Mouse (Mus musculus): ENCODE measurements around the gene Dclk1.
A peak's percentile ranks its signal among the peaks of the same experiment; 100 is the strongest.
"Not testable (repeated sequence)": the region's sequence is repeated elsewhere in the genome, so short reads cannot be mapped to it uniquely, and the experiment has no call there.

Gene Dclk1

GRCm38 (mm10) chr3:55241730-55242421 lies at the start of gene Dclk1:
Gene Dclk1, plus strand, starts transcription at chr3:55242364.
- no peak for DNase-seq (ENCODE audit: low spot score in 2 of 2)

GRCm38 (mm10) chr3:55193351-55193750 lies 48.8 kb upstream of the Dclk1 start:
- DNase-seq (ENCODE audit: low spot score in 2 of 2), result no peak

- DNase-seq (ENCODE audit: low spot score in 2 of 2), result no peak
Measured at GRCm38 (mm10) chr3:55194792-55195191, 47.4 kb upstream of the Dclk1 start.

GRCm38 (mm10) chr3:55195581-55196327 lies 46.4 kb upstream of the Dclk1 start:
- DNase-seq (ENCODE audit: low spot score in 2 of 2), result no peak

- no peak for DNase-seq (ENCODE audit: low spot score in 2 of 2)
Measured at GRCm38 (mm10) chr3:55196328-55196710, 45.8 kb upstream of the Dclk1 start.

- not testable (repeated sequence) for DNase-seq (ENCODE audit: low spot score in 2 of 2)
Measured at GRCm38 (mm10) chr3:55203621-55204020, 38.5 kb upstream of the Dclk1 start.

- no peak for DNase-seq (ENCODE audit: low spot score in 2 of 2)
Measured at GRCm38 (mm10) chr3:55206413-55206812, 35.8 kb upstream of the Dclk1 start.

- no peak for DNase-seq (ENCODE audit: low spot score in 2 of 2)
Measured at GRCm38 (mm10) chr3:55207665-55208064, 34.5 kb upstream of the Dclk1 start.

- no peak for DNase-seq (ENCODE audit: low spot score in 2 of 2)
Measured at GRCm38 (mm10) chr3:55212254-55212653, 29.9 kb upstream of the Dclk1 start.

- no peak for DNase-seq (ENCODE audit: low spot score in 2 of 2)
Measured at GRCm38 (mm10) chr3:55213785-55214184, 28.4 kb upstream of the Dclk1 start.

GRCm38 (mm10) chr3:55214413-55214812 lies 27.8 kb upstream of the Dclk1 start:
- DNase-seq (ENCODE audit: low spot score in 2 of 2), result no peak

- DNase-seq (ENCODE audit: low spot score in 2 of 2), result no peak
Measured at GRCm38 (mm10) chr3:55222502-55222901, 19.7 kb upstream of the Dclk1 start.

- DNase-seq (ENCODE audit: low spot score in 2 of 2), result peak in 1 of 2 experiments; percentile 56
Measured at GRCm38 (mm10) chr3:55223862-55224261, 18.3 kb upstream of the Dclk1 start.

GRCm38 (mm10) chr3:55226501-55227213 lies 15.5 kb upstream of the Dclk1 start:
- peak; percentile 55 to 65 for DNase-seq (ENCODE audit: low spot score in 2 of 2)

- DNase-seq (ENCODE audit: low spot score in 2 of 2), result no peak
Measured at GRCm38 (mm10) chr3:55227214-55227581, 15.0 kb upstream of the Dclk1 start.

GRCm38 (mm10) chr3:55242422-55243055 lies 375 bp downstream of the Dclk1 start:
- peak; percentile 93 to 95 for DNase-seq (ENCODE audit: low spot score in 2 of 2)

GRCm38 (mm10) chr3:55243056-55243471 lies 900 bp downstream of the Dclk1 start:
- peak; percentile 43 to 62 for DNase-seq (ENCODE audit: low spot score in 2 of 2)

- DNase-seq (ENCODE audit: low spot score in 2 of 2), result peak; percentile 61 to 68
Measured at GRCm38 (mm10) chr3:55244087-55244486, 1.9 kb downstream of the Dclk1 start.

GRCm38 (mm10) chr3:55246618-55247272 lies 4.6 kb downstream of the Dclk1 start:
- DNase-seq (ENCODE audit: low spot score in 2 of 2), result no peak

- DNase-seq (ENCODE audit: low spot score in 2 of 2), result no peak
Measured at GRCm38 (mm10) chr3:55248048-55248447, 5.9 kb downstream of the Dclk1 start.

GRCm38 (mm10) chr3:55248508-55248907 lies 6.3 kb downstream of the Dclk1 start:
- peak; percentile 85 to 89 for DNase-seq (ENCODE audit: low spot score in 2 of 2)

- DNase-seq (ENCODE audit: low spot score in 2 of 2), result no peak
Measured at GRCm38 (mm10) chr3:55250631-55251030, 8.5 kb downstream of the Dclk1 start.

Data from right cerebral cortex, postnatal 10 days (tissue).